Mouse (Mus musculus): ENCODE measurements around the gene Akr1c14.

GRCm38 (mm10) chr13:4131317-4131716, 82.5 kb downstream of the Akr1c14 start:
- TF ChIP-seq CTCF (IDR thresholded peaks at IDR 0.05; ENCODE audit: control insufficient read depth, insufficient read depth, insufficient read length) (no peak), MYOG (IDR thresholded peaks at IDR 0.05; ENCODE audit: control insufficient read depth, extremely low read depth, insufficient read length) (no peak), MAX (IDR thresholded peaks at IDR 0.05) (no peak), USF1 (IDR thresholded peaks at IDR 0.05; ENCODE audit: low read depth) (no peak), CEBPB (IDR thresholded peaks at IDR 0.05; ENCODE audit: low read depth) (no peak), MYOD1 (IDR thresholded peaks at IDR 0.05; ENCODE audit: control insufficient read depth, insufficient read length, low read depth) (no peak)
